Mouse (Mus musculus): Measurements from ENCODE around the gene 9930111J21Rik2.
"Not testable (repeated sequence)": the region's sequence is repeated elsewhere in the genome, so short reads cannot be mapped to it uniquely, and the experiment has no call there.

The 9930111J21Rik2 gene

GRCm38 (mm10) chr11:49051093-49051891 lies at the start of gene 9930111J21Rik2:
Gene 9930111J21Rik2 (minus strand): TSS chr11:49051242.
- in situ Hi-C loops (cut with MboI, MseI), result not testable (repeated sequence)

GRCm38 (mm10) chr11:49100409-49100808 lies 49.4 kb upstream of the 9930111J21Rik2 start:
- in situ Hi-C loops (cut with MboI, MseI), result loop anchor here (10.0 kb wide), 1 partner anchor 1334 kb away; the partner anchor contains the start of gene Rufy1

- in situ Hi-C loops (cut with MboI, MseI), result loop anchor here (5.0 to 25.0 kb wide), 3 partner anchors 223 to 1842 kb away; partner anchors contain the start of genes 4933414I15Rik, Irgm1 and Zfp354b
Observed at GRCm38 (mm10) chr11:49095367-49095766, 44.3 kb upstream of the 9930111J21Rik2 start.

- in situ Hi-C loops (cut with MboI, MseI), result loop anchor here (25.0 kb wide), 1 partner anchor 1843 kb away; the partner anchor contains the start of genes 4933414I15Rik and Zfp354b
Observed at GRCm38 (mm10) chr11:49093861-49094660, 43.0 kb upstream of the 9930111J21Rik2 start.

- in situ Hi-C loops (cut with MboI, MseI), result loop anchor here (25.0 kb wide), 1 partner anchor 1845 kb away; the partner anchor contains the start of genes 4933414I15Rik and Zfp354b
Observed at GRCm38 (mm10) chr11:49092786-49093185, 41.7 kb upstream of the 9930111J21Rik2 start.

GRCm38 (mm10) chr11:49092053-49092586 lies 41.1 kb upstream of the 9930111J21Rik2 start:
- in situ Hi-C loops (cut with MboI, MseI), result loop anchor here (25.0 kb wide), 1 partner anchor 1845 kb away; the partner anchor contains the start of genes 4933414I15Rik and Zfp354b

GRCm38 (mm10) chr11:49091171-49091570 lies 40.1 kb upstream of the 9930111J21Rik2 start:
- in situ Hi-C loops (cut with MboI, MseI), result loop anchor here (25.0 kb wide), 1 partner anchor 1846 kb away; the partner anchor contains the start of genes 4933414I15Rik and Zfp354b

- in situ Hi-C loops (cut with MboI, MseI), result loop anchor here (25.0 kb wide), 1 partner anchor 1847 kb away; the partner anchor contains the start of genes 4933414I15Rik and Zfp354b
Observed at GRCm38 (mm10) chr11:49090551-49090950, 39.5 kb upstream of the 9930111J21Rik2 start.

GRCm38 (mm10) chr11:49089735-49090507 lies 38.9 kb upstream of the 9930111J21Rik2 start:
- in situ Hi-C loops (cut with MboI, MseI), result loop anchor here (10.0 to 25.0 kb wide), 2 partner anchors 105 to 1847 kb away; partner anchors contain the start of genes 4933414I15Rik and Zfp354b

GRCm38 (mm10) chr11:49088990-49089652 lies 38.1 kb upstream of the 9930111J21Rik2 start:
- in situ Hi-C loops (cut with MboI, MseI), result loop anchor here (10.0 to 25.0 kb wide), 2 partner anchors 104 to 1848 kb away; partner anchors contain the start of genes 4933414I15Rik and Zfp354b

GRCm38 (mm10) chr11:49087830-49088616 lies 37.0 kb upstream of the 9930111J21Rik2 start:
- in situ Hi-C loops (cut with MboI, MseI), result loop anchor here (10.0 to 25.0 kb wide), 2 partner anchors 103 to 1849 kb away; partner anchors contain the start of genes 4933414I15Rik and Zfp354b

- in situ Hi-C loops (cut with MboI, MseI), result loop anchor here (10.0 to 25.0 kb wide), 2 partner anchors 102 to 1850 kb away; partner anchors contain the start of genes 4933414I15Rik and Zfp354b
Observed at GRCm38 (mm10) chr11:49086858-49087361, 35.9 kb upstream of the 9930111J21Rik2 start.

GRCm38 (mm10) chr11:49084875-49085274 lies 33.8 kb upstream of the 9930111J21Rik2 start:
- in situ Hi-C loops (cut with MboI, MseI), result loop anchor here (10.0 to 25.0 kb wide), 2 partner anchors 100 to 1852 kb away; partner anchors contain the start of genes 4933414I15Rik and Zfp354b

- in situ Hi-C loops (cut with MboI, MseI), result loop anchor here (10.0 to 25.0 kb wide), 2 partner anchors 100 to 1853 kb away; partner anchors contain the start of genes 4933414I15Rik and Zfp354b
Observed at GRCm38 (mm10) chr11:49084385-49084784, 33.3 kb upstream of the 9930111J21Rik2 start.

- in situ Hi-C loops (cut with MboI, MseI), result loop anchor here (10.0 to 25.0 kb wide), 2 partner anchors 99 to 1853 kb away; partner anchors contain the start of genes 4933414I15Rik and Zfp354b
Observed at GRCm38 (mm10) chr11:49083808-49084207, 32.8 kb upstream of the 9930111J21Rik2 start.

GRCm38 (mm10) chr11:49083146-49083545 lies 32.1 kb upstream of the 9930111J21Rik2 start:
- in situ Hi-C loops (cut with MboI, MseI), result loop anchor here (10.0 to 25.0 kb wide), 2 partner anchors 98 to 1854 kb away; partner anchors contain the start of genes 4933414I15Rik and Zfp354b

GRCm38 (mm10) chr11:49081886-49082285 lies 30.8 kb upstream of the 9930111J21Rik2 start:
- in situ Hi-C loops (cut with MboI, MseI), result loop anchor here (10.0 to 25.0 kb wide), 2 partner anchors 97 to 1855 kb away; partner anchors contain the start of genes 4933414I15Rik and Zfp354b

- in situ Hi-C loops (cut with MboI, MseI), result loop anchor here (10.0 to 25.0 kb wide), 2 partner anchors 97 to 1856 kb away; partner anchors contain the start of genes 4933414I15Rik and Zfp354b
Observed at GRCm38 (mm10) chr11:49081356-49081755, 30.3 kb upstream of the 9930111J21Rik2 start.

All from T-helper 2 cell (primary cell).